Mouse (Mus musculus) embryonic facial prominence, embryonic 12.5 days (tissue): ENCODE results near the gene Plekhb1. TPM values are rescaled to one million over a fixed set of nuclear protein-coding genes. Genes with fewer than 3 reads are reported as not detected.

Source experiments
- ATAC-seq: fragments of 200-750 bp; cut with Nextera tagmentation; 2 replicates; pipeline ENCODE4 v1.8.0; 2017; ENCODE audit not compliant: insufficient number of reproducible peaks, insufficient read depth, low FRiP score, low TSS enrichment
- H3K27ac ChIP-seq: fragments of 300-500 bp; sonication (generic); 2 replicates; pipeline ENCODE4 v1.5.1; 2016; ENCODE audit warnings: mild to moderate bottlenecking
- H3K27me3 ChIP-seq: fragments of 300-500 bp; sonication (generic); 2 replicates; pipeline ENCODE4 v1.6.1; 2016; ENCODE audit warnings: mild to moderate bottlenecking, moderate library complexity
- H3K36me3 ChIP-seq: fragments of 300-500 bp; sonication (generic); 2 replicates; pipeline ENCODE4 v1.6.1; 2016; ENCODE audit warnings: mild to moderate bottlenecking
- H3K4me1 ChIP-seq: fragments of 300-500 bp; sonication (generic); 2 replicates; pipeline ENCODE4 v1.6.1; 2016
- H3K4me2 ChIP-seq: fragments of 300-500 bp; sonication (generic); replicated peaks from 2 replicates; pipeline ENCODE4 v1.6.1; 2016; ENCODE audit warnings: mild to moderate bottlenecking, moderate library complexity
- H3K4me3 ChIP-seq: fragments of 300-500 bp; sonication (generic); 2 replicates; pipeline ENCODE4 v1.5.1; 2016; ENCODE audit warnings: mild to moderate bottlenecking
- H3K9ac ChIP-seq: fragments of 300-500 bp; sonication (generic); 2 replicates; pipeline ENCODE4 v1.6.1; 2016; ENCODE audit warnings: mild to moderate bottlenecking, moderate library complexity
- H3K9me3 ChIP-seq: fragments of 300-500 bp; sonication (generic); 2 replicates; pipeline ENCODE4 v1.6.1; 2016; ENCODE audit warnings: mild to moderate bottlenecking, moderate library complexity
- WGBS: fragments of 180-500 bp; shearing (Covaris S2); methylation state at CpG from one replicate; pipeline ENCODE4 v1.1.7; 2016; 5-methylcytosine and 5-hydroxymethylcytosine counted together
- polyA plus RNA-seq: library from polyadenylated mRNA; unstranded; fragments of >200 nt; fragmentation: Nextera tagmentation; extraction: Ambion mirVana; gene quantifications from 2 replicates; pipeline ENCODE4 v1.2.1, GENCODE M21; 2016

Plekhb1 gene
- polyA plus RNA-seq, 1 experiment from 2014 or later: 5.8 TPM

- Histone ChIP-seq H3K9ac (peak overlapping the region; percentile 96), H3K4me3 (peak overlapping the region; percentile 99), H3K4me2 (peak overlapping the region; percentile 64), H3K9me3 (no peaks in the 10 kb centered on the region), H3K27ac (no peak overlapping the region), H3K4me1 (peaks cover 6% of the 10 kb centered on the region), H3K27me3 (no peaks in the 10 kb centered on the region), H3K36me3 (no peaks in the 10 kb centered on the region)
- WGBS: 21% methylated on average over 4 of the region's 4 CpGs
- no peak for ATAC-seq
Measured at GRCm38 (mm10) chr7:100608910-100609309, 53.3 kb downstream of the Plekhb1 start.

GRCm38 (mm10) chr7:100608130-100608741 lies 54.0 kb downstream of the Plekhb1 start, which contains the start of gene Mrpl48:
Mrpl48 (minus strand) TSS chr7:100608301.
- Histone ChIP-seq H3K4me1 (peaks cover 6% of the 10 kb centered on the region), H3K4me2 (peak within 1 kb of the TSS; percentile 64), H3K4me3 (peak within 1 kb of the TSS; percentile 99), H3K9me3 (no peaks in the 10 kb centered on the region), H3K9ac (peak within 1 kb of the TSS; percentile 96), H3K27ac (peak within 1 kb of the TSS; percentile 99), H3K36me3 (no peaks in the 10 kb centered on the region), H3K27me3 (no peaks in the 10 kb centered on the region)
- under 1% methylated on average over 42 of the region's 43 CpGs for whole genome bisulfite sequencing
- peak; percentile 29 for ATAC-seq

DNA sequence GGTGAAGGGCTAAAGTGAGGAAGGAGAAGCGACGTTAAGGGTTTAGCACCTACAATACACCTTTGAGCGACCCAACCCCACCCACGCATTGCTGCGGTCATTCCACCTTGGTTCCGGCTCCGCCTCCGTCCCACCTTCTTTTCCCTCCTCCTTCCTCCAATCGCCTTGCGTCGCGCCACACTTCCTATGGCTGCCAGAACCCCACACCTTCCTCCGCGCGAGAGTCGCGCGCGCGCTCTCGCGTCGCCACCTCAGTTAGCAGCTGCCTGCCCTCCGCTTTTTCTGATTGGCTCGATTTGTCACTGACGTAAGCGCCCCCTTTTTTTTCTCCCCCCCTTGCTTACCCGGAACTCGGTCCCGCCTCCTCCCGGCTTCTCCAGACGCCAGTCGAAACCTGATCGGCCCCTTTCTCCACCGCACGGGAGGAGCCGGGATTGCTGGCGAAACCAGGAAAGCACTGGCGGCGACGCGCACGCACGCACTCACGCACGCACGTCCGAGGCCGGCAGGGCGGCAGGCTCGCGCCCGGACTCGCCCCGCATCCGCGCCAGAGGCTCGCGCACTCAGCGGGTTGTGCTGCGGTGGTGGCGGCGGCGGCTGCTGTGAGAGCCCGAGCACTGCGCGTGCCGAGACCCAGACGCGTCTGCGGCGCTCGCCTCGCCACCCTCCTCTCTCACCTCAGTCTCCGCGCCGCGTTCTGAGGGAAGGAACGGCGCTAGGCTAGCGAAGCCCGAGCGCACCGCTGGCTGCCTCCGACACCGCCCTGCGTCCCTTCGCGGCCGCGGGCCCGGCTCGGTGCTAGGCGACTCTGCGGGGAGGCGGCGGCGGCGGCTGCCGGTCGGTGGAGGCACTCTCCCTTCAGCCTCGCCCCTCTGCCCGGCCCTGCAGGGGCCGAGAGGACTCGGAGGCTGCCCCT lies 54.7 kb downstream of the Plekhb1 start, which contains the start of gene Rab6a:
Gene Rab6a, plus strand, starts transcription at position 197 of the 916 bp plus-strand sequence.
- Histone ChIP-seq H3K4me2 (peak within 1 kb of the TSS; percentile 64), H3K36me3 (no peaks in the 10 kb centered on the region), H3K9me3 (no peaks in the 10 kb centered on the region), H3K27ac (peak within 1 kb of the TSS; percentile 99), H3K27me3 (no peaks in the 10 kb centered on the region), H3K9ac (peak within 1 kb of the TSS; percentile 96), H3K4me1 (peaks cover 6% of the 10 kb centered on the region), H3K4me3 (peak within 1 kb of the TSS; percentile 99)
- ATAC-seq: peak; percentile 97
- WGBS: under 1% methylated on average over 84 of the region's 105 CpGs

DNA sequence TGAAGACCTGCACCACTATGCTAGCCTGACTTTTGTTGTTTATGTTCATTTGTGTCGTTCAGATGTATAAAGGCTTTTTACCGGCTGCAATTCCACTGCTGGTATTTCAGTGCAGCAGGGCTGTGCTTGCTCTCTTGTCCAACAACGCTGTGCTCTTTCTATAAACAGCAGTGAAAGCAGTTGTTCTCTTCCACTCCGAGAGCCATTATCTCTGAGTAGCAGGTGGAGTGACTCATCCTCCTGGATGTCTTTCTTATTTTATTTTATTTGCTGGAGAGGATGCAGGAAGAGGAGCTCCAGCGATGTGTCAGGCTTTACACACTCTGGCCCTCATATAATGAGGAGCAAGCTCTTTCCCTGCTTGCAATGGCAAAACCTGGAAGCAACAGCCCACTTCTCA lies 62.0 kb downstream of the Plekhb1 start:
- no peak for ATAC-seq
- 75% methylated on average over 5 of the region's 5 CpGs for WGBS
- H3K4me2 ChIP-seq: no peak overlapping the region

GRCm38 (mm10) chr7:100593349-100593748 lies 68.9 kb downstream of the Plekhb1 start:
- Histone ChIP-seq H3K27ac (no peak overlapping the region), H3K4me2 (no peak overlapping the region), H3K36me3 (no peaks in the 10 kb centered on the region), H3K27me3 (no peaks in the 10 kb centered on the region), H3K9me3 (no peaks in the 10 kb centered on the region), H3K9ac (no peak overlapping the region), H3K4me1 (no peaks in the 10 kb centered on the region), H3K4me3 (no peak overlapping the region)
- no peak for ATAC-seq

More for the DNA sequence above, 62.0 kb downstream of the Plekhb1 start:
- Histone ChIP-seq H3K4me3 (no peak overlapping the region), H3K27me3 (no peaks in the 10 kb centered on the region), H3K9me3 (no peaks in the 10 kb centered on the region), H3K9ac (no peak overlapping the region), H3K27ac (no peak overlapping the region), H3K36me3 (no peaks in the 10 kb centered on the region), H3K4me1 (no peaks in the 10 kb centered on the region)

Other genes with a start within 250 kb of the Plekhb1 start
- not detected in 2 replicates for gene Ucp3, start 189.4 kb downstream of the Plekhb1 start, polyA plus RNA-seq
- 130 and 164 TPM in 2 replicates for gene Ucp2, start 169.1 kb downstream of the Plekhb1 start, polyA plus RNA-seq
- gene Dnajb13, start 147.5 kb downstream of the Plekhb1 start, polyA plus RNA-seq: 0.14 and 0.19 TPM in 2 replicates
- 14.9 and 15.7 TPM in 2 replicates for gene Coa4, start 125.3 kb downstream of the Plekhb1 start, polyA plus RNA-seq
- 121 and 126 TPM in 2 replicates for gene Rab6a, start 55.0 kb downstream of the Plekhb1 start, polyA plus RNA-seq
- 64.3 and 67.4 TPM in 2 replicates for gene Mrpl48, start 54.1 kb downstream of the Plekhb1 start, polyA plus RNA-seq
- gene Fam168a, start 44.2 kb upstream of the Plekhb1 start, polyA plus RNA-seq: 51.8 and 53.4 TPM in 2 replicates
- 3.4 and 4.1 TPM in 2 replicates for gene Relt, start 201.0 kb upstream of the Plekhb1 start, polyA plus RNA-seq